Mouse (Mus musculus): ENCODE results near the gene Pls1.

- TF ChIP-seq CTCF (IDR thresholded peaks at IDR 0.05; ENCODE audit: low read depth) (no peak), EP300 (optimal IDR thresholded peaks at IDR 0.05) (no peak)
Observed at GRCm38 (mm10) chr9:95834799-95835198, 10.3 kb downstream of the Pls1 start.

All from stomach, postnatal 0 days (tissue).